Mouse (Mus musculus) hindbrain, embryonic 11.5 days (tissue): ENCODE results near the gene Rnf148. TPM values are rescaled to one million over a fixed set of nuclear protein-coding genes. Genes with fewer than 3 reads are reported as not detected.

Experiments used
- ATAC-seq: fragments of 200-750 bp; cut with Nextera tagmentation; 2 replicates; pipeline ENCODE4 v1.8.0; 2017; ENCODE audit warnings: mild to moderate bottlenecking, moderate TSS enrichment, moderate library complexity; ENCODE audit not compliant: low FRiP score
- DNase-seq: peaks from one replicate; pipeline ENCODE4 v3.0.0-alpha.2; 2015; ENCODE audit warnings: low spot score
- H3K27ac ChIP-seq: fragments of 300-500 bp; sonication (generic); 2 replicates; pipeline ENCODE4 v1.5.1; 2014; ENCODE audit warnings: mild to moderate bottlenecking, low read depth, low read length
- H3K27me3 ChIP-seq: fragments of 300-500 bp; sonication (generic); 2 replicates; pipeline ENCODE4 v1.6.1; 2014; ENCODE audit warnings: mild to moderate bottlenecking, low read length, moderate library complexity, mixed read lengths; ENCODE audit not compliant: control insufficient read depth, insufficient read depth
- H3K36me3 ChIP-seq: fragments of 300-500 bp; sonication (generic); 2 replicates; pipeline ENCODE4 v1.6.1; 2014; ENCODE audit warnings: mild to moderate bottlenecking, low read length, moderate library complexity, mixed read lengths; ENCODE audit not compliant: control insufficient read depth, insufficient read depth
- H3K4me1 ChIP-seq: fragments of 300-500 bp; sonication (generic); replicated peaks from 2 replicates; pipeline ENCODE4 v1.6.1; 2014; ENCODE audit warnings: low read length, mixed read lengths; ENCODE audit not compliant: control insufficient read depth, insufficient read depth
- H3K4me2 ChIP-seq: fragments of 300-500 bp; sonication (generic); replicated peaks from 2 replicates; pipeline ENCODE4 v1.6.1; 2014; ENCODE audit warnings: mild to moderate bottlenecking, low read depth, low read length
- H3K4me3 ChIP-seq: fragments of 300-500 bp; sonication (generic); 2 replicates; pipeline ENCODE4 v1.5.1; 2014; ENCODE audit warnings: low read depth, low read length
- H3K9ac ChIP-seq: fragments of 300-500 bp; sonication (generic); 2 replicates; pipeline ENCODE4 v1.6.1; 2014; ENCODE audit warnings: low read depth, low read length
- H3K9me3 ChIP-seq: fragments of 300-500 bp; sonication (generic); 2 replicates; pipeline ENCODE4 v1.6.1; 2016; ENCODE audit warnings: low read length; ENCODE audit not compliant: control insufficient read depth
- WGBS: fragments of 180-500 bp; shearing (Covaris S2); extraction: QIAGEN DNeasy Blood & Tissue Kit; methylation state at CpG from one replicate; pipeline ENCODE4 v1.1.7; 2014; 5-methylcytosine and 5-hydroxymethylcytosine counted together
- polyA plus RNA-seq: library from polyadenylated mRNA; unstranded; fragments of >200 nt; fragmentation: Nextera tagmentation; extraction: Ambion mirVana; gene quantifications from 2 replicates; pipeline ENCODE4 v1.2.1, GENCODE M21; 2014

Gene Rnf148
- polyA plus RNA-seq, 1 experiment from 2014 or later, result not detected

DNA sequence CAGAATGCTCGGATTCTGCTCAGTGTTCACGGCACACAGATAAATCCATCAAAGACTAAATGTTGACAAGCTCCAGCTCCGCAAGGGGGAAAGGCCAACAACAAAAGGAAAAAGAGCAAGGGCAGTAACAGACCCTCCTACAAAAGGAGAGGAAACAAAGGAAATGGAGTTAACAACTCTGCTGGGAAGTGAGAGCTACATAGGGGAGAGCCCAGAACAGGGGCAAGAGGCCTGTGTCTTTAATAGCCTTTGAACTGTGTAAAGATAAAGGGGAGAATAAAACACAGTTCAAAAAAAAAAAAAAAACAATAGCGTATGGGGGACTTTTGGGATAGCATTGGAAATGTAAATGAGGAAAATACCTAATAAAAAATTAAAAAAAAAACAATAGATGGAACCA lies 24.5 kb downstream of the Rnf148 start:
- ATAC-seq (no peak), DNase-seq (no peak)
- Histone ChIP-seq H3K27ac (no peak overlapping the region), H3K9me3 (no peaks in the 10 kb centered on the region), H3K4me1 (no peaks in the 10 kb centered on the region), H3K4me2 (no peak overlapping the region), H3K9ac (no peak overlapping the region), H3K4me3 (no peak overlapping the region), H3K36me3 (no peaks in the 10 kb centered on the region), H3K27me3 (no peaks in the 10 kb centered on the region)
- WGBS, result 16% methylated on average over 4 of the region's 4 CpGs

Other genes starting within 250 kb of the Rnf148 start
- gene Rnf133, start 4.8 kb downstream of the Rnf148 start, polyA plus RNA-seq, result not detected in 2 replicates
- gene Cadps2, start 184.3 kb upstream of the Rnf148 start, polyA plus RNA-seq, result 2.2 and 2.4 TPM in 2 replicates